24 mouse cellular contexts compared by ENCODE assay signal in the genomic region with DNA sequence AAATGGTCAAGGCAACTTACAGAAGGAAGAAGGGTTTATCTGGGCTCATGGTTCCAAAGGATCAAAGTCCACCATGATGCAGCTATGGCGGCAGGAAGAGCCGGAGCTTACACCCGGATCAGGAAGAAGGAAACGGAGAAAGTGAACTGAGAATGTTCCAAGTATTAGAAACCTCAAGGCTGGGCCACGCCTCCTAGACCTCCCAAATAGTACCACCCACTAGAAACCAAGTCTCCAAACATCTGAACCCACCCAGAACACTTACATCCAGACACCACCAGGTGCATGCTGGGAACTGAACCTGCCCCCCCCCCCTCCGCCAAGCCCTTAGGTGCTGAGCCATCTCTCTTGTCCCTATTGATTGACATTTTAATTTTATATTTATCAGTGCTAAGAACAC. TPM values are rescaled to one million over a fixed set of nuclear protein-coding genes. Genes with fewer than 3 reads are reported as not detected.
A peak's percentile ranks its signal among the peaks of the same experiment; 100 is the strongest.
DNase-seq lines count a peak whose midpoint lies in the region; ATAC-seq and TF ChIP-seq lines count a peak whose summit lies in the region.
"Had no signal": no experiment of that assay in that cellular context is flagged by ENCODE, and none has a peak within 500 bp of the region (broad histone marks: within the 10 kb centered on the region; RNA-seq: fewer than 3 reads in every experiment).

No protein-coding gene starts in this region.

- no peak for TF ChIP-seq EP300 in stomach, postnatal 0 days (optimal IDR thresholded peaks at IDR 0.05)

- no peak overlapping the region for H3K27ac ChIP-seq in intestine, postnatal 0 days (ENCODE audit: low read depth, low read length)
- no peak overlapping the region for H3K27ac ChIP-seq in intestine, embryonic 16.5 days (ENCODE audit: low read length)
- no peak overlapping the region for H3K27ac ChIP-seq in stomach, postnatal 0 days (replicated peaks)
- no peak overlapping the region for H3K27ac ChIP-seq in hindbrain, embryonic 13.5 days

- peak; percentile 45; the same call in 1 of the 2 replicates for ATAC-seq in intestine, postnatal 0 days
- ATAC-seq in intestine, embryonic 16.5 days, result no peak
- ATAC-seq in stomach, postnatal 0 days (ENCODE audit: low FRiP score, low TSS enrichment), result 0 out of 2 replicates have a peak, but pooled peaks have one; percentile 32
- ATAC-seq in hindbrain, embryonic 13.5 days (ENCODE audit: low FRiP score), result no peak
- ATAC-seq: activated CD4-positive, CD25-positive, alpha-beta regulatory T cell, adult 4 months; CD4-positive, CD25-positive, alpha-beta regulatory T cell, adult 4 months; Patski had no signal

- DNase-seq in R1 (ENCODE audit: low read depth, low spot score), result peak; percentile 57
- peak; percentile 53 for DNase-seq in ZHBTc4 (ENCODE audit: low read depth, low spot score)
- no peak for DNase-seq in stomach, postnatal 0 days (ENCODE audit: low spot score)
- DNase-seq in ovary, postnatal 14 days (ENCODE audit: low spot score), result no peak
- no peak for DNase-seq in layer of hippocampus, postnatal 14 days (ENCODE audit: low spot score in 2 of 2)
- DNase-seq: adrenal gland, adult 2 months; adrenal gland, adult 8-10 months; adrenal gland, postnatal 10 days; adrenal gland, postnatal 14 days; adrenal gland, postnatal 25 days; adrenal gland, postnatal 36 days; B cell, adult 2 months; cerebellum, adult 11 months; cerebellum, adult 11-12 months; cerebellum, adult 18-20 months; cerebellum, adult 2 months had no signal

- no peak overlapping the region for H3K4me3 ChIP-seq in intestine, postnatal 0 days (ENCODE audit: low read depth, low read length)
- H3K4me3 ChIP-seq in intestine, embryonic 16.5 days (ENCODE audit: low read length), result no peak overlapping the region
- no peak overlapping the region for H3K4me3 ChIP-seq in stomach, postnatal 0 days (ENCODE audit: low read depth, low read length)
- H3K4me3 ChIP-seq in hindbrain, embryonic 13.5 days, result no peak overlapping the region

- H3K27me3 ChIP-seq in intestine, postnatal 0 days (replicated peaks; ENCODE audit: control insufficient read depth, insufficient read depth, low read length), result no peaks in the 10 kb centered on the region
- no peaks in the 10 kb centered on the region for H3K27me3 ChIP-seq in intestine, embryonic 16.5 days (replicated peaks; ENCODE audit: control insufficient read depth, insufficient read depth, low read length)
- H3K27me3 ChIP-seq in stomach, postnatal 0 days (ENCODE audit: control insufficient read depth, insufficient read depth, low read length), result no peaks in the 10 kb centered on the region
- H3K27me3 ChIP-seq in hindbrain, embryonic 13.5 days, result no peaks in the 10 kb centered on the region
- H3K27me3 ChIP-seq: Patski had no signal

- H3K36me3 ChIP-seq in intestine, postnatal 0 days (ENCODE audit: control insufficient read depth, insufficient read depth), result no peaks in the 10 kb centered on the region
- no peaks in the 10 kb centered on the region for H3K36me3 ChIP-seq in intestine, embryonic 16.5 days (ENCODE audit: control insufficient read depth, insufficient read depth, low read length)
- H3K36me3 ChIP-seq in stomach, postnatal 0 days (ENCODE audit: control insufficient read depth, insufficient read depth, low read length), result no peaks in the 10 kb centered on the region
- H3K36me3 ChIP-seq in hindbrain, embryonic 13.5 days, result no peaks in the 10 kb centered on the region
- H3K36me3 ChIP-seq: G1E had no signal

- H3K9ac ChIP-seq in intestine, postnatal 0 days (ENCODE audit: low read depth, low read length), result no peak overlapping the region
- no peak overlapping the region for H3K9ac ChIP-seq in intestine, embryonic 16.5 days (ENCODE audit: low read depth, low read length)
- H3K9ac ChIP-seq in stomach, postnatal 0 days (ENCODE audit: low read length), result no peak overlapping the region
- no peak overlapping the region for H3K9ac ChIP-seq in hindbrain, embryonic 13.5 days

- peaks cover 5% of the 10 kb centered on the region; the same call in 1 of the 2 replicates for H3K9me3 ChIP-seq in intestine, postnatal 0 days (ENCODE audit: control insufficient read depth)
- H3K9me3 ChIP-seq in intestine, embryonic 16.5 days (ENCODE audit: control insufficient read depth, low read length), result peaks cover 4% of the 10 kb centered on the region; the same call in 1 of the 2 replicates
- H3K9me3 ChIP-seq in stomach, postnatal 0 days (ENCODE audit: control insufficient read depth, low read length), result no peaks in the 10 kb centered on the region
- no peaks in the 10 kb centered on the region for H3K9me3 ChIP-seq in hindbrain, embryonic 13.5 days

- no peak for TF ChIP-seq CTCF in intestine, postnatal 0 days (IDR thresholded peaks at IDR 0.05; ENCODE audit: low read depth)
- TF ChIP-seq CTCF in stomach, postnatal 0 days (IDR thresholded peaks at IDR 0.05; ENCODE audit: low read depth), result no peak

- H3K4me1 ChIP-seq in intestine, postnatal 0 days (replicated peaks; ENCODE audit: control insufficient read depth, insufficient read depth, low read length), result no peaks in the 10 kb centered on the region
- H3K4me1 ChIP-seq in intestine, embryonic 16.5 days (ENCODE audit: control insufficient read depth, insufficient read depth, low read length), result no peaks in the 10 kb centered on the region
- H3K4me1 ChIP-seq in stomach, postnatal 0 days (replicated peaks; ENCODE audit: control insufficient read depth, insufficient read depth), result no peaks in the 10 kb centered on the region
- H3K4me1 ChIP-seq in hindbrain, embryonic 13.5 days (replicated peaks), result no peaks in the 10 kb centered on the region; the same call in 1 of the 2 replicates

- no peak overlapping the region for H3K4me2 ChIP-seq in intestine, postnatal 0 days (replicated peaks; ENCODE audit: low read depth)
- H3K4me2 ChIP-seq in intestine, embryonic 16.5 days (ENCODE audit: low read depth, low read length), result no peak overlapping the region
- no peak overlapping the region for H3K4me2 ChIP-seq in stomach, postnatal 0 days (replicated peaks; ENCODE audit: low read depth)
- no peak overlapping the region for H3K4me2 ChIP-seq in hindbrain, embryonic 13.5 days

- WGBS in intestine, postnatal 0 days, result 84% methylated on average over 6 of the region's 6 CpGs
- 92% methylated on average over 6 of the region's 6 CpGs for WGBS in intestine, embryonic 16.5 days
- WGBS in stomach, postnatal 0 days, result 89% methylated on average over 6 of the region's 6 CpGs
- 93% methylated on average over 6 of the region's 6 CpGs for WGBS in hindbrain, embryonic 13.5 days

RNA-seq across cellular contexts. Expression of a gene that starts 59.3 kb away (rescaled TPM):
- polyA plus RNA-seq in intestine, postnatal 0 days (2015; fragmentation: Nextera tagmentation; extraction: Ambion mirVana), result 1.6 and 2.2 TPM in 2 replicates
- polyA plus RNA-seq in intestine, embryonic 16.5 days (2015; fragmentation: Nextera tagmentation; extraction: Ambion mirVana), result 0.61 and 0.75 TPM in 2 replicates
- 1.8 and 4.4 TPM in 2 replicates for polyA plus RNA-seq in stomach, postnatal 0 days (2015; fragmentation: Nextera tagmentation; extraction: Ambion mirVana)
- polyA plus RNA-seq in hindbrain, embryonic 13.5 days (2015; fragmentation: Nextera tagmentation; extraction: Ambion mirVana), result 2.1 and 2.9 TPM in 2 replicates
- 1 to 10 TPM; 8.5 to 9.4 TPM for total RNA-seq in layer of hippocampus, postnatal 14 days (2021)
- total RNA-seq: G1E, MEL had no signal
- polyA plus RNA-seq: G1E had no signal

Comparison
In these comparisons a context has a peak if more than half of its experiments do, and no peak if none do; other contexts are left out.
1. ATAC-seq: peak in intestine, postnatal 0 days (single experiment) and stomach, postnatal 0 days (single experiment); none in intestine, embryonic 16.5 days (single experiment) and hindbrain, embryonic 13.5 days (single experiment).
2. DNase-seq: peak in R1 (single experiment) and ZHBTc4 (single experiment); none in stomach, postnatal 0 days (single experiment), ovary, postnatal 14 days (single experiment) and layer of hippocampus, postnatal 14 days (0 of 2).